Mouse (Mus musculus): ENCODE results near the gene Ppp1r27.

- TF ChIP-seq POLR2A (IDR thresholded peaks at IDR 0.05; ENCODE audit: borderline replicate concordance, extremely low read depth, low read depth, low read length): 0 out of 2 replicates have a peak, but pooled peaks have one; percentile 14
- peak; percentile 91 for TF ChIP-seq CTCF (IDR thresholded peaks at IDR 0.05; ENCODE audit: insufficient read depth, low read length)
These were observed 35.3 kb downstream of the Ppp1r27 start for GRCm38 (mm10) chr11:120515611-120516010.

Data from lung, adult 2 months (tissue).